Mouse (Mus musculus): ENCODE measurements at regions not wholly inside any gene's neighbourhood (a gene's known extent, or its start where the extent isn't known, plus 50 kb on each side); places are given as distances from the start of the nearest gene placed in this dataset.

GRCm38 (mm10) chr16:93206325-93206724 lies 380.4 kb upstream of the Runx1 start:
- WGBS = 76% methylated on average over 4 of the region's 4 CpGs
- H3K36me3 ChIP-seq (ENCODE audit: insufficient read depth, low read length) = no peaks in the 10 kb centered on the region
- no peaks in the 10 kb centered on the region for H3K27me3 ChIP-seq (ENCODE audit: insufficient read depth, low read length)
- no peak overlapping the region for H3K27ac ChIP-seq (ENCODE audit: low read depth, low read length)
- DNase-seq (ENCODE audit: low spot score) (no peak), ATAC-seq (ENCODE audit: low FRiP score) (no peak)
- H3K4me1 ChIP-seq (ENCODE audit: insufficient read depth, low read length) = no peaks in the 10 kb centered on the region
- H3K4me3 ChIP-seq (ENCODE audit: low read depth, low read length) = no peak overlapping the region
- H3K4me2 ChIP-seq (ENCODE audit: low read depth, low read length, poor library complexity, severe bottlenecking) = no peak overlapping the region
- no peaks in the 10 kb centered on the region for H3K9me3 ChIP-seq (ENCODE audit: low read length)
- no peak for TF ChIP-seq CTCF (IDR thresholded peaks at IDR 0.05)
- no peak overlapping the region for H3K9ac ChIP-seq (replicated peaks; ENCODE audit: low read length, poor library complexity, severe bottlenecking)

DNA sequence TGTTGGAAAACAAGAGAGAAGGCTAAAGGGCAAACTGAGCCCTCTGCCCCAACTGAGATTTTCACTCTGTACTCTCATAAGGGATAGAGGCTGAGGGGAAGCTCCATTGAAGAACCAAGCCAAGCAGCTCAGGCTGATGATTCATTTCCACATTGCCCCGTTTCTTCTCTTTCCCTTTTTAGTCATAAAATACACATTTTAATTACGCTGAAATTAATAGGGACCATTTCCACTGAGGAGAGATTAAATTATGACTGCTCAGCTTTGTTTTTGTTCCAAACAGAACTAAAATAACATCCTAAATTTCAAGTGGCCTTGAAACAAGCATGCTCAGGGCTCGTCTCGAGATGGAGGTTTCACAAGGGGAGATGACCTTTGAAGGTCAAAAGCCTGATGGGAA lies 378.7 kb upstream of the Runx1 start:
- H3K4me3 ChIP-seq (ENCODE audit: low read depth, low read length) = no peak overlapping the region
- ATAC-seq (ENCODE audit: low FRiP score) (no peak), DNase-seq (ENCODE audit: low spot score) (no peak)
- H3K4me2 ChIP-seq (ENCODE audit: low read depth, low read length, poor library complexity, severe bottlenecking) = no peak overlapping the region
- H3K4me1 ChIP-seq (ENCODE audit: insufficient read depth, low read length) = no peaks in the 10 kb centered on the region
- TF ChIP-seq CTCF (IDR thresholded peaks at IDR 0.05) = no peak
- WGBS = 85% methylated on average over 4 of the region's 4 CpGs
- no peaks in the 10 kb centered on the region for H3K27me3 ChIP-seq (ENCODE audit: insufficient read depth, low read length)
- no peaks in the 10 kb centered on the region for H3K9me3 ChIP-seq (ENCODE audit: low read length)
- H3K9ac ChIP-seq (replicated peaks; ENCODE audit: low read length, poor library complexity, severe bottlenecking) = no peak overlapping the region
- no peaks in the 10 kb centered on the region for H3K36me3 ChIP-seq (ENCODE audit: insufficient read depth, low read length)
- H3K27ac ChIP-seq (ENCODE audit: low read depth, low read length) = no peak overlapping the region

DNA sequence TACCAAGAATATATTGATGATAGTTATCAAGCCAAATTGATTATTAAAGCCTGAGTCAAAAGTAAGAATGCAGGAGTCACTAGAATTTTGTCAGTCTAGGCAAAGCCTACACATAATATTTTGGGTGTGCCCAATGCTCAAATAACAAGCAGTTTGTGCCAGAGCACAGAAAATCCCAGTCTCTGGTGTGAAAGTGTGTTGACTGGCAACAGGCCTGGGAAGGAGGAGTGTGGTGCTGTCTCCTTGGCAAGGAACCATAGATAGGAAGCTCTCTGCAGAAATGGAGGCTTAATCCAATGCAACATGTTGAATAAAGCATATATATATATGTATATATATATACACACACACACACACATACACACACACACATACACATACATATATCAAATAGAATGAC lies 376.6 kb upstream of the Runx1 start:
- TF ChIP-seq CTCF (IDR thresholded peaks at IDR 0.05) = no peak
- H3K9ac ChIP-seq (replicated peaks; ENCODE audit: low read length, poor library complexity, severe bottlenecking) = no peak overlapping the region
- no peak overlapping the region for H3K4me3 ChIP-seq (ENCODE audit: low read depth, low read length)
- ATAC-seq (ENCODE audit: low FRiP score) (no peak), DNase-seq (ENCODE audit: low spot score) (no peak)
- H3K4me1 ChIP-seq (ENCODE audit: insufficient read depth, low read length) = no peaks in the 10 kb centered on the region
- H3K36me3 ChIP-seq (ENCODE audit: insufficient read depth, low read length) = no peaks in the 10 kb centered on the region
- no peaks in the 10 kb centered on the region for H3K9me3 ChIP-seq (ENCODE audit: low read length)
- H3K27ac ChIP-seq (ENCODE audit: low read depth, low read length) = no peak overlapping the region
- H3K27me3 ChIP-seq (ENCODE audit: insufficient read depth, low read length) = no peaks in the 10 kb centered on the region
- no peak overlapping the region for H3K4me2 ChIP-seq (ENCODE audit: low read depth, low read length, poor library complexity, severe bottlenecking)

DNA sequence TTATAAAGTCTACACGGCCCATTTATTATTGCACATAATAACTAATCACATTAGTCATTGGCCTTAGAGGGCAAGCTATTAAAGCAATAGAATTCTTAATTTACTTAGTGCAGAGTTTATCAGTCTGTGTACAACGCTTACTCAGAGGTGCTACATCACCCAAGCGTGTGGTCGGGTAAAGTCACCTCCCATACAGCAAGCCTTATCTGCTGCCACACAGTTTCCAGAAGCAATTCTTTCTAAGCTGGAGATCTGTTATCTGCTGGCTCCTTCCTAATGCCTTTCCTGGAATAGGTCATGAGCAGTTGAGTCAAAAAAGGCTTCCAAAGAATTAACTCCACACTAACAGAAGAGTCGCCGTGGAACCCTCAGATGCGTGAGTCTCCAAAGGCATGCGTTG lies 371.4 kb upstream of the Runx1 start:
- H3K9me3 ChIP-seq (ENCODE audit: low read length) = no peaks in the 10 kb centered on the region
- H3K4me2 ChIP-seq (ENCODE audit: low read depth, low read length, poor library complexity, severe bottlenecking) = no peak overlapping the region
- TF ChIP-seq CTCF (IDR thresholded peaks at IDR 0.05) = no peak
- no peaks in the 10 kb centered on the region for H3K27me3 ChIP-seq (ENCODE audit: insufficient read depth, low read length)
- no peak overlapping the region for H3K4me3 ChIP-seq (ENCODE audit: low read depth, low read length)
- 88% methylated on average over 8 of the region's 8 CpGs for WGBS
- no peaks in the 10 kb centered on the region for H3K4me1 ChIP-seq (ENCODE audit: insufficient read depth, low read length)
- H3K27ac ChIP-seq (ENCODE audit: low read depth, low read length) = no peak overlapping the region
- H3K36me3 ChIP-seq (ENCODE audit: insufficient read depth, low read length) = no peaks in the 10 kb centered on the region
- DNase-seq (ENCODE audit: low spot score) = no peak
- no peak for ATAC-seq (ENCODE audit: low FRiP score)
- no peak overlapping the region for H3K9ac ChIP-seq (replicated peaks; ENCODE audit: low read length, poor library complexity, severe bottlenecking)

DNA sequence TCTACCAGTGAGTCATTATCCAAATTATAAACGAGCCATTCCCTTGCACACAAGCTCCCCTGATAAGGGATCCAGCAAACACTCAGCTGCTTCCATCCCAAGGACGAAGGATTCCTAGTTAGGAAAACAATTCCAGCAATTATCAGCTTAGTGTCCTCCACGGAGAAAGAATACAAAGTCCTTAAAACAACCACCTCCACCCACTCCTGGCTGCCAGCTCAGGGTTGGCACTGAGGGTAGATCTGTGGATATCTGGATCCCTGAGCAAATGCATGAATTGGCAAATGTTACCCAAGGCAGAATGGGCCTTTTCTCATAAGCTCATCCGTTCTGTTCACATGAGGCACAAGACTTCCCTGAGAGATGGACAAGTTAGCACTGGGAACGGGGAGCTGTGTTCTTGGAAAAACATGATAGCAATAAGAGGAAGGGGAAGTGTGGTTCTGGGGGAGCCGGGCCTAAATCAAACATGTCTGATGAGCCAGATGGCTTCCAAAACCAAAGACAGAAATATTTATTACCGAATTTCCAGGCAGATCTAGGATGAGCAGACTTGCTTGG lies 368.1 kb upstream of the Runx1 start:
- no peaks in the 10 kb centered on the region for H3K4me1 ChIP-seq (ENCODE audit: insufficient read depth, low read length)
- 0 out of 2 replicates have a peak, but pooled peaks cover 4% of the 10 kb centered on the region for H3K27me3 ChIP-seq (ENCODE audit: insufficient read depth, low read length)
- no peaks in the 10 kb centered on the region for H3K9me3 ChIP-seq (ENCODE audit: low read length)
- 80% methylated on average over 7 of the region's 7 CpGs for WGBS
- H3K27ac ChIP-seq (ENCODE audit: low read depth, low read length) = no peak overlapping the region
- no peaks in the 10 kb centered on the region for H3K36me3 ChIP-seq (ENCODE audit: insufficient read depth, low read length)
- TF ChIP-seq CTCF (IDR thresholded peaks at IDR 0.05) = no peak
- no peak overlapping the region for H3K9ac ChIP-seq (replicated peaks; ENCODE audit: low read length, poor library complexity, severe bottlenecking)
- H3K4me3 ChIP-seq (ENCODE audit: low read depth, low read length) = no peak overlapping the region
- ATAC-seq (ENCODE audit: low FRiP score) = no peak
- DNase-seq (ENCODE audit: low spot score) = no peak
- no peak overlapping the region for H3K4me2 ChIP-seq (ENCODE audit: low read depth, low read length, poor library complexity, severe bottlenecking)

- Histone ChIP-seq H3K9me3 (ENCODE audit: low read length) (no peaks in the 10 kb centered on the region), H3K4me1 (ENCODE audit: insufficient read depth, low read length) (no peaks in the 10 kb centered on the region)
- 90% methylated on average over 6 of the region's 6 CpGs for WGBS
Measured at GRCm38 (mm10) chr16:93193263-93193662, 367.3 kb upstream of the Runx1 start.

More at GRCm38 (mm10) chr16:93193263-93193662, 367.3 kb upstream of the Runx1 start:
- H3K36me3 ChIP-seq (ENCODE audit: insufficient read depth, low read length) = no peaks in the 10 kb centered on the region
- ATAC-seq (ENCODE audit: low FRiP score) (no peak), DNase-seq (ENCODE audit: low spot score) (no peak)
- no peak overlapping the region for H3K27ac ChIP-seq (ENCODE audit: low read depth, low read length)
- 0 out of 2 replicates have a peak, but pooled peaks cover 4% of the 10 kb centered on the region for H3K27me3 ChIP-seq (ENCODE audit: insufficient read depth, low read length)
- H3K4me2 ChIP-seq (ENCODE audit: low read depth, low read length, poor library complexity, severe bottlenecking) = no peak overlapping the region
- no peak overlapping the region for H3K4me3 ChIP-seq (ENCODE audit: low read depth, low read length)
- no peak overlapping the region for H3K9ac ChIP-seq (replicated peaks; ENCODE audit: low read length, poor library complexity, severe bottlenecking)
- TF ChIP-seq CTCF (IDR thresholded peaks at IDR 0.05) = no peak
